Mouse (Mus musculus) thymus, adult 2 months (tissue): ENCODE results near the gene Map4k5. TPM values are rescaled to one million over a fixed set of nuclear protein-coding genes. Genes with fewer than 3 reads are reported as not detected.
A peak's percentile ranks its signal among the peaks of the same experiment; 100 is the strongest.

Experiments
- DNase-seq: peaks from one replicate; pipeline ENCODE4 v3.0.0; 2021
- H3K27ac ChIP-seq: fragments of 200-500 bp; 2 replicates; pipeline ENCODE4 v1.5.1; 2012; ENCODE audit warnings: low read length, control low read depth; ENCODE audit not compliant: control insufficient read depth, insufficient read depth
- H3K27me3 ChIP-seq: fragments of 200-500 bp; 2 replicates; pipeline ENCODE4 v1.6.1; 2012; ENCODE audit warnings: mild to moderate bottlenecking, low read length, moderate library complexity, mixed read lengths; ENCODE audit not compliant: control insufficient read depth, insufficient read depth
- H3K36me3 ChIP-seq: fragments of 200-500 bp; 2 replicates; pipeline ENCODE4 v1.6.1; 2012; ENCODE audit warnings: mild to moderate bottlenecking, low read length, moderate library complexity; ENCODE audit not compliant: control insufficient read depth, insufficient read depth
- H3K4me1 ChIP-seq: fragments of 200-500 bp; replicated peaks from 2 replicates; pipeline ENCODE4 v1.6.1; 2012; ENCODE audit warnings: low read length; ENCODE audit not compliant: control insufficient read depth, insufficient read depth
- H3K4me3 ChIP-seq: fragments of 200-500 bp; 2 replicates; pipeline ENCODE4 v1.5.1; 2012; ENCODE audit warnings: mild to moderate bottlenecking, low read length, control low read depth, moderate library complexity; ENCODE audit not compliant: control insufficient read depth, insufficient read depth
- CTCF ChIP-seq: fragments of 200-500 bp; IDR thresholded peaks from 2 replicates; pipeline ENCODE4 v1.5.1; 2012; ENCODE audit warnings: mild to moderate bottlenecking, control low read depth, low read length, moderate library complexity, borderline replicate concordance; ENCODE audit not compliant: control insufficient read depth, poor library complexity, insufficient read depth; ENCODE audit errors: extremely low read depth
- POLR2A ChIP-seq: fragments of 200-500 bp; IDR thresholded peaks from 2 replicates; pipeline ENCODE4 v1.6.1; 2012; ENCODE audit warnings: mild to moderate bottlenecking, low read length, control low read depth, moderate library complexity; ENCODE audit not compliant: control insufficient read depth, poor library complexity, insufficient read depth; ENCODE audit errors: extremely low read depth
- WGBS: fragments of 180-500 bp; shearing (Covaris S2); methylation state at CpG from one replicate; pipeline ENCODE4 v1.1.7; 2018; 5-methylcytosine and 5-hydroxymethylcytosine counted together
- polyA plus RNA-seq: library from polyadenylated mRNA; depleted of rRNA; stranded (reverse); fragments of >200 nt; gene quantifications from 2 replicates; pipeline ENCODE4 v1.2.3, GENCODE M21; 2012

Map4k5 gene
- polyA plus RNA-seq, 1 experiment = 11.3 TPM

DNA sequence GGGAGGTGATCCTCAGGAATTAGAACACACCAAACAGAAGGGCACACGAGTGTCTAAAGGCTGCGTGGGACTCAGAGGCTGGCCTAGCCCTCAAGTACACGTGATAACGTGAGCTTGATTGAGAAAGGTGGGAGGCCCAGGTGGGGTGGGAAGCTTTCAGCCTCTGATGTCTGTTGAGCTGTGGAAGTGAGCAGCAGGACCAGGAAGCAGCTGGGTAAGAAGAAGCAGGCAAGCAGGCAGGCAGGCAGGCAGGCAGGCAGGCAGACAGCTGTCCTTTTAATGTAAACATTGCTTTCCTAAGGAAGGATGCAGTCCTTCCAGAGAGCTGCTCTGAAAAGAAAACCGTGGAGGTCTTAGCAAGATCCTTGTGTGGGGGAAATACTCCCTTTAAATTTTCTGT is 2.5 kb downstream of the Map4k5 start:
- Histone ChIP-seq H3K27ac (peak overlapping the region; percentile 20; the same call in 1 of the 2 replicates), H3K27me3 (peaks cover 2% of the 10 kb centered on the region; the same call in 1 of the 2 replicates), H3K4me1 (peaks cover 10% of the 10 kb centered on the region), H3K4me3 (peak overlapping the region; percentile 37), H3K36me3 (no peaks in the 10 kb centered on the region)
- 19% methylated on average over 5 of the region's 5 CpGs for WGBS
- DNase-seq = no peak
- TF ChIP-seq POLR2A = no peak
- TF ChIP-seq CTCF = no peak

DNA sequence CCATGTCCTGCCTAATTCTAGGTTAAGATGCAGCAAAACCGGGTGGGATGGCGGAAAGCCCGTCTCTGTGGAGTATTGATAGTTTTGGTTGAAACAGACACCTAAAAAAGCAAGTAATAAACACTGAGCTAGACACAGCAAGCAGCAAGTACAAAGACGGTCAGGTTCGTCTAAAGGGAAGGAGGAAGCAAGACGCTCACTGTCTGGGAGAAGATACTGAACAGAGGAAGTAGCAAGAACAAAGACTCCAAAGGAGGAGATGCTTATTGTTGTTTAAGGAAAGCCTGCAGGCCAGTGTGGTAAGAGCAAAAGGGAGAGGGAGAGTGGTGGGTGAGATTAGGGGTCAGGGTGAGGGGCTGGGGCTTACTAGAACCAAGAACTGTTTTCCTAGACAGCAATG is 2.9 kb downstream of the Map4k5 start:
- H3K4me1 ChIP-seq = peaks cover 10% of the 10 kb centered on the region
- peaks cover 2% of the 10 kb centered on the region; the same call in 1 of the 2 replicates for H3K27me3 ChIP-seq
- WGBS = 43% methylated on average over 6 of the region's 6 CpGs

DNA sequence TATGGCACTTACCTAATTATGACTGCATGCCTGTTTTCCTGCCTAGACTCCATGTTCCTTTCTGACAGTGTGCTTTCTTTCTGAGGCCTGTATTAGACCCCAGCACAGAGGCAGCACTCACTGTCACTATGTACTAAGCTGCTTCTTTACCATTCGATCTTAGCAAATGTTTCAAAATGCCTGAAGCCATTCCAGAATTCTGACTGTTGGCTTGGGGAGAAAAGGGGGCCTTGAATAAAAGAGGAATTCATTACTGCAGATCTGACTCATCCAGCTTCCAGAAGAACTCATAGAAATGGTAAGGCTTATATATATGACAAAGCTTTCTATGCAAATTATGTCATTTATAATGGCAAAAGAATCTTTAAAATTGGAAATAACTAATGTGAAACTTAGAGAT is 4.7 kb downstream of the Map4k5 start:
- Histone ChIP-seq H3K4me1 (peaks cover 8% of the 10 kb centered on the region), H3K27me3 (peaks cover 2% of the 10 kb centered on the region; the same call in 1 of the 2 replicates), H3K36me3 (no peaks in the 10 kb centered on the region), H3K4me3 (no peak overlapping the region), H3K27ac (no peak overlapping the region)
- TF ChIP-seq POLR2A = no peak
- no peak for TF ChIP-seq CTCF
- 89% methylated on average over 1 of the region's 1 CpGs for WGBS
- DNase-seq = no peak

More for the DNA sequence above, 2.9 kb downstream of the Map4k5 start:
- Histone ChIP-seq H3K4me3 (peak overlapping the region; percentile 37), H3K36me3 (no peaks in the 10 kb centered on the region), H3K27ac (peak overlapping the region; percentile 20; the same call in 1 of the 2 replicates)
- DNase-seq = no peak
- TF ChIP-seq CTCF (no peak), POLR2A (no peak)

DNA sequence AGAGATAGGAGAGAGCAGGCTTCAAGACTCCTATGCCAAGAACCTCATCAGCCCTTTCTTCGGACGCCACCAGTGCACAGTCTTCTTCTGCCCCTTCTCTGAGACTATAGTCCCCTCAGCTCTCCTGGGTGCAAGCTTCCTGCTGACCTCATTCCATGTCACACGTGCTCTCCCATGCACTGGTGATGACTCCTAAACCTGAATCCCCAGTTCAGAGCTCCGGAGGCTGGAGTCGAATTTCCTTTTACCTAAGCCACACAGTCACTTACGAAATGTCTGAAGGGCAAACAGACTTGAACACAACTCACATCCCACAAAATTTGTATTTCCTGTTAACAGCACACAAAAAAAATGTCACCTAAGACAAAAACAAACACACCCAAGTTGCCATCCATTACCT is 5.2 kb downstream of the Map4k5 start:
- H3K27me3 ChIP-seq = peaks cover 2% of the 10 kb centered on the region; the same call in 1 of the 2 replicates
- H3K4me3 ChIP-seq = no peak overlapping the region
- H3K27ac ChIP-seq = no peak overlapping the region
- TF ChIP-seq CTCF = no peak
- TF ChIP-seq POLR2A = no peak
- WGBS = 93% methylated on average over 6 of the region's 6 CpGs
- H3K36me3 ChIP-seq = no peaks in the 10 kb centered on the region
- peaks cover 8% of the 10 kb centered on the region for H3K4me1 ChIP-seq
- no peak for DNase-seq

DNA sequence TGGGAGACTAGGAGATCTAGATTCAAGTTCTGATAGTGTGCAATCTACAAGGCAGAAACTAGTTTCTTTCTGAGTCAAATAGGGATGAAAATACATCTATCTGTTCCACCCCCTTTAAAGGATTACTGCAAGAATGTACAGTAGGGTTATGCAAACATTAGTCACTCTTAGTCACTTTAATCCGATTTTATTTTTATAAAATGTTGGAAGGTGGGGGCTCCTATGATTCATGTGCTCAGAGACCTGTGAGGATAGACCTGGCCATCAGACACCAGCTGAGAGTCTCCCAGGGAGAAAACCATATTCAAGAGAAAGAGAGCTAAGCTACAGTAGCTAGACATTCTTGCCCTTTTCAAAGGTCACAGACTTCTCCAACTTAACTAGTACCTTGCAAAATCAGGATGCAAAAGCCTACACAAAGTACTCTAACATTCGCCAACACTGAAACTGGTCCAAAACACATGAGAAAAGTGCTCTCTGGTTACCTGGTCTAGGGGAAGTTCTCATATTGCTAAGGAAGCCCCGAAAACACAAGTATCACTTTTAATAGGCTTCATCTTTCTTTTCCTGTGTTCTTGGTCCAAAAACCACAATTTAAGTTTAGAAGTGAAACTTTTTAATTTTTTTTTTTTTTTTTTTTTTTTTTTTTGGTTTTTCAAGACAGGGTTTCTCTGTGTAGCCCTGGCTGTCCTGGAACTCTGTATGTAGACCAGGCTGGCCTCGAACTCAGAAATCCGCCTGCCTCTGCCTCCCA is 7.7 kb downstream of the Map4k5 start:
- no peak overlapping the region for H3K4me3 ChIP-seq
- H3K4me1 ChIP-seq = peaks cover 3% of the 10 kb centered on the region
- H3K36me3 ChIP-seq = no peaks in the 10 kb centered on the region
- no peak overlapping the region for H3K27ac ChIP-seq
- H3K27me3 ChIP-seq = peaks cover 6% of the 10 kb centered on the region; the same call in 1 of the 2 replicates
- 60% methylated on average over 5 of the region's 5 CpGs for WGBS
- DNase-seq = no peak
- TF ChIP-seq CTCF (no peak), POLR2A (no peak)

DNA sequence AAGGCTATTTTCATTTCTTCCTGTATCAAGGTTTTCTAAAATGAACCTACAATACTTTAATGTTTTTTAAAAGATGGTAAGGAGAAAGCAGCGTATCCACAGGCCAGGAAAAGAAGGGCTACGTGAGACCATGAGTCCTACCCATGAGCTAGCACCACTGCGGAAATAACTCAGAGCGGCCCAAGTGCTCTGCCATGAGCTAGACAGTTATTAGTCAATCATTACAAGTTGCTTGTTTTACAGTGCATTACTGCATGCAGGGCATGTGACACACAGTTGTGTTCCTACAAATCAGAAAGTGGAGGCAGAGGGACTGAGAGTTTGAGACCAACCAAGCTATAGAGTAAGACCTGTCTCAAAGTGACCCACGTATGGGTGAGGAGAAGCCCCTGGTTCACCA is 8.9 kb downstream of the Map4k5 start:
- Histone ChIP-seq H3K36me3 (no peaks in the 10 kb centered on the region), H3K27ac (no peak overlapping the region), H3K4me1 (no peaks in the 10 kb centered on the region; the same call in 1 of the 2 replicates), H3K4me3 (no peak overlapping the region), H3K27me3 (peaks cover 6% of the 10 kb centered on the region; the same call in 1 of the 2 replicates)
- TF ChIP-seq CTCF (no peak), POLR2A (no peak)
- no peak for DNase-seq
- 99% methylated on average over 5 of the region's 5 CpGs for WGBS
